Comparison of ENCODE assay signal across 11 mouse cellular contexts in the genomic region with DNA sequence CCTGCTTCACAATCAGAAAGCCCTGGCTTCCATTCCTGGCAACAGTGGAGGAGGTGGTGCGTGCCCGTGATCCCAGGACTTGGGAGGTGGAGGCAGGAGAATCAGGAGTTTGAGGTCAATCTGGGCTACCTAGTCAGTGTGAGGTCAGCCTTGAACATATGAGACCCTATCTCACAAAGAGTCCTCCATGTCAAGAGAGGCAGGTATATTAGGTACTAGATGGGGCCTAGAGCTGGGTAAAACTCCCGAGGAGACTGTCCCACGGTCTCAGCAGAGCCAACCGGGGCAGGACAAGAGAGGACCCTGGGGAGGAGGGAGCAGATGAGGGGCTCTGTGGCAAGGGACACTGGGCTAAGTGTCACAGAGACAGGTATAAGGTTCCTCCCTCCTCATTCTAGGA. TPM values are rescaled to one million over a fixed set of nuclear protein-coding genes. Genes with fewer than 3 reads are reported as not detected.
A peak's percentile ranks its signal among the peaks of the same experiment; 100 is the strongest.
DNase-seq lines count a peak whose midpoint lies in the region; ATAC-seq and TF ChIP-seq lines count a peak whose summit lies in the region.
"Had no signal": no experiment of that assay in that cellular context is flagged by ENCODE, and none has a peak within 500 bp of the region (broad histone marks: within the 10 kb centered on the region; RNA-seq: fewer than 3 reads in every experiment).

No protein-coding gene starts in this region.

- 78% methylated on average over 5 of the region's 5 CpGs for WGBS in heart, embryonic 16.5 days
- 84% methylated on average over 5 of the region's 5 CpGs for WGBS in heart, embryonic 11.5 days (ENCODE audit: insufficient replicate concordance)
- 81% methylated on average over 5 of the region's 5 CpGs for WGBS in lung, embryonic 16.5 days
- WGBS in embryonic facial prominence, embryonic 12.5 days = 88% methylated on average over 5 of the region's 5 CpGs
- 58% methylated on average over 5 of the region's 5 CpGs for WGBS in liver, postnatal 0 days (ENCODE audit: insufficient replicate concordance)

- peak overlapping the region; percentile 2; the same call in 1 of the 2 replicates for H3K4me3 ChIP-seq in heart, embryonic 16.5 days (ENCODE audit: low read length)
- H3K4me3 ChIP-seq in heart, embryonic 11.5 days (ENCODE audit: low read depth, low read length) = no peak overlapping the region
- peak overlapping the region; percentile 10; the same call in 1 of the 2 replicates for H3K4me3 ChIP-seq in lung, embryonic 16.5 days (ENCODE audit: low read length)
- no peak overlapping the region for H3K4me3 ChIP-seq in embryonic facial prominence, embryonic 12.5 days
- H3K4me3 ChIP-seq in liver, postnatal 0 days (ENCODE audit: low read depth, low read length) = peak overlapping the region; percentile 16; the same call in 1 of the 2 replicates
- H3K4me3 ChIP-seq: forebrain, embryonic 15.5 days had no signal

- TF ChIP-seq CTCF in liver, postnatal 0 days (IDR thresholded peaks at IDR 0.05; ENCODE audit: low read depth) = no peak

- H3K4me2 ChIP-seq in heart, embryonic 16.5 days (ENCODE audit: low read depth, low read length) = peak overlapping the region; percentile 80
- H3K4me2 ChIP-seq in heart, embryonic 11.5 days = no peak overlapping the region; the same call in 1 of the 2 replicates
- peak overlapping the region; percentile 24 for H3K4me2 ChIP-seq in lung, embryonic 16.5 days (ENCODE audit: low read depth, low read length)
- H3K4me2 ChIP-seq in embryonic facial prominence, embryonic 12.5 days (replicated peaks) = peak overlapping the region; percentile 63; the same call in 1 of the 2 replicates
- H3K4me2 ChIP-seq in liver, postnatal 0 days (ENCODE audit: low read depth, low read length) = peak overlapping the region; percentile 68
- H3K4me2 ChIP-seq: forebrain, embryonic 15.5 days had no signal

- H3K27me3 ChIP-seq in heart, embryonic 16.5 days (ENCODE audit: control insufficient read depth, insufficient read depth, low read length) = no peaks in the 10 kb centered on the region
- no peaks in the 10 kb centered on the region for H3K27me3 ChIP-seq in heart, embryonic 11.5 days (ENCODE audit: control insufficient read depth, insufficient read depth, low read length)
- no peaks in the 10 kb centered on the region for H3K27me3 ChIP-seq in lung, embryonic 16.5 days (ENCODE audit: control insufficient read depth, insufficient read depth, low read depth, low read length)
- H3K27me3 ChIP-seq in embryonic facial prominence, embryonic 12.5 days = no peaks in the 10 kb centered on the region
- no peaks in the 10 kb centered on the region for H3K27me3 ChIP-seq in liver, postnatal 0 days (ENCODE audit: insufficient read depth, low read length)
- H3K27me3 ChIP-seq: forebrain, embryonic 15.5 days had no signal

- H3K27ac ChIP-seq in heart, embryonic 16.5 days (ENCODE audit: low read length) = peak overlapping the region; percentile 85
- no peak overlapping the region for H3K27ac ChIP-seq in heart, embryonic 11.5 days (ENCODE audit: low read depth, low read length)
- H3K27ac ChIP-seq in lung, embryonic 16.5 days (ENCODE audit: low read length) = peak overlapping the region; percentile 42; the same call in 1 of the 2 replicates
- 0 out of 2 replicates have a peak overlapping the region, but pooled peaks have one; percentile 23 for H3K27ac ChIP-seq in embryonic facial prominence, embryonic 12.5 days
- peak overlapping the region; percentile 29; the same call in 1 of the 2 replicates for H3K27ac ChIP-seq in liver, postnatal 0 days (ENCODE audit: low read depth)

- no peak for TF ChIP-seq EP300 in liver, postnatal 0 days (IDR thresholded peaks at IDR 0.05; ENCODE audit: low read depth)

- ATAC-seq in heart, embryonic 16.5 days (replicated peaks; ENCODE audit: extremely low read depth, insufficient read depth, low FRiP score) = no peak
- no peak for ATAC-seq in heart, embryonic 11.5 days (replicated peaks; ENCODE audit: insufficient number of reproducible peaks, low FRiP score, low TSS enrichment)
- ATAC-seq in lung, embryonic 16.5 days (ENCODE audit: low read depth) = no peak
- no peak for ATAC-seq in embryonic facial prominence, embryonic 12.5 days (ENCODE audit: insufficient number of reproducible peaks, insufficient read depth, low FRiP score, low TSS enrichment)
- no peak for ATAC-seq in liver, postnatal 0 days
- ATAC-seq in megakaryocyte progenitor cell, adult 5-6 weeks (replicated peaks; ENCODE audit: poor library complexity) = no peak
- ATAC-seq: forebrain, embryonic 15.5 days had no signal

- DNase-seq in lung, postnatal 36 days = no peak
- DNase-seq in liver, postnatal 0 days = no peak
- DNase-seq in yolk sac, embryonic 10.5 days (ENCODE audit: low spot score) = no peak
- DNase-seq: cerebellum, postnatal 36 days; right cerebral cortex, postnatal 25 days had no signal

- H3K9ac ChIP-seq in heart, embryonic 16.5 days (ENCODE audit: low read length) = no peak overlapping the region
- H3K9ac ChIP-seq in heart, embryonic 11.5 days (ENCODE audit: low read depth, low read length) = no peak overlapping the region
- H3K9ac ChIP-seq in lung, embryonic 16.5 days (ENCODE audit: low read length) = peak overlapping the region; percentile 33; the same call in 1 of the 2 replicates
- H3K9ac ChIP-seq in embryonic facial prominence, embryonic 12.5 days = no peak overlapping the region
- 0 out of 2 replicates have a peak overlapping the region, but pooled peaks have one; percentile 8 for H3K9ac ChIP-seq in liver, postnatal 0 days (replicated peaks)

- H3K4me1 ChIP-seq in heart, embryonic 16.5 days (ENCODE audit: control insufficient read depth, insufficient read depth, low read length) = peaks cover 35% of the 10 kb centered on the region
- peaks cover 45% of the 10 kb centered on the region for H3K4me1 ChIP-seq in heart, embryonic 11.5 days (ENCODE audit: control insufficient read depth, insufficient read depth, low read length)
- H3K4me1 ChIP-seq in lung, embryonic 16.5 days (replicated peaks; ENCODE audit: control insufficient read depth, insufficient read depth, low read length) = peaks cover 36% of the 10 kb centered on the region
- H3K4me1 ChIP-seq in embryonic facial prominence, embryonic 12.5 days = peaks cover 24% of the 10 kb centered on the region
- peaks cover 44% of the 10 kb centered on the region for H3K4me1 ChIP-seq in liver, postnatal 0 days (ENCODE audit: insufficient read depth)

- no peaks in the 10 kb centered on the region for H3K9me3 ChIP-seq in heart, embryonic 16.5 days (replicated peaks; ENCODE audit: control insufficient read depth, low read length)
- H3K9me3 ChIP-seq in heart, embryonic 11.5 days (replicated peaks; ENCODE audit: control insufficient read depth, low read length) = no peaks in the 10 kb centered on the region
- no peaks in the 10 kb centered on the region for H3K9me3 ChIP-seq in lung, embryonic 16.5 days (ENCODE audit: control insufficient read depth, low read length)
- no peaks in the 10 kb centered on the region for H3K9me3 ChIP-seq in embryonic facial prominence, embryonic 12.5 days
- H3K9me3 ChIP-seq in liver, postnatal 0 days (ENCODE audit: low read length) = no peaks in the 10 kb centered on the region
- H3K9me3 ChIP-seq: forebrain, embryonic 15.5 days had no signal

- H3K36me3 ChIP-seq in heart, embryonic 16.5 days (ENCODE audit: control insufficient read depth, insufficient read depth) = 0 out of 2 replicates have a peak, but pooled peaks cover 2% of the 10 kb centered on the region
- no peaks in the 10 kb centered on the region for H3K36me3 ChIP-seq in heart, embryonic 11.5 days (ENCODE audit: control insufficient read depth, insufficient read depth, low read length)
- H3K36me3 ChIP-seq in lung, embryonic 16.5 days (ENCODE audit: control insufficient read depth, insufficient read depth, low read length) = peaks cover 2% of the 10 kb centered on the region
- peaks cover 16% of the 10 kb centered on the region for H3K36me3 ChIP-seq in embryonic facial prominence, embryonic 12.5 days
- no peaks in the 10 kb centered on the region for H3K36me3 ChIP-seq in liver, postnatal 0 days (replicated peaks; ENCODE audit: insufficient read depth, low read length)

RNA-seq across cellular contexts. Expression of a gene that starts 10.9 kb away (rescaled TPM):
- polyA plus RNA-seq in heart, embryonic 16.5 days (2015; fragmentation: Nextera tagmentation; extraction: Ambion mirVana) = 4.6 and 5.1 TPM in 2 replicates
- polyA plus RNA-seq in heart, embryonic 11.5 days (2014; fragmentation: Nextera tagmentation; extraction: Ambion mirVana) = 2.6 and 3.3 TPM in 2 replicates
- polyA plus RNA-seq in lung, embryonic 16.5 days (2015; fragmentation: Nextera tagmentation; extraction: Ambion mirVana) = 8.3 and 9.1 TPM in 2 replicates
- polyA plus RNA-seq in embryonic facial prominence, embryonic 12.5 days (2016; fragmentation: Nextera tagmentation; extraction: Ambion mirVana) = 12.3 and 13.8 TPM in 2 replicates
- polyA plus RNA-seq in liver, postnatal 0 days (2015; fragmentation: Nextera tagmentation; extraction: Ambion mirVana) = 0.59 and 0.73 TPM in 2 replicates
- 14.1 and 15.2 TPM in 2 replicates for total RNA-seq in megakaryocyte progenitor cell, adult 5-6 weeks (2015)
- total RNA-seq in megakaryocyte progenitor cell, adult 5-6 weeks (2017) = 11.5 and 16.6 TPM in 2 replicates

RNA-seq across cellular contexts. Expression of a gene that starts 38.2 kb away (rescaled TPM):
- polyA plus RNA-seq in heart, embryonic 16.5 days (2015; fragmentation: Nextera tagmentation; extraction: Ambion mirVana) = 347 and 358 TPM in 2 replicates
- 344 and 355 TPM in 2 replicates for polyA plus RNA-seq in heart, embryonic 11.5 days (2014; fragmentation: Nextera tagmentation; extraction: Ambion mirVana)
- 493 and 502 TPM in 2 replicates for polyA plus RNA-seq in lung, embryonic 16.5 days (2015; fragmentation: Nextera tagmentation; extraction: Ambion mirVana)
- polyA plus RNA-seq in embryonic facial prominence, embryonic 12.5 days (2016; fragmentation: Nextera tagmentation; extraction: Ambion mirVana) = 504 and 505 TPM in 2 replicates
- polyA plus RNA-seq in liver, postnatal 0 days (2015; fragmentation: Nextera tagmentation; extraction: Ambion mirVana) = 124 and 132 TPM in 2 replicates
- 201 and 220 TPM in 2 replicates for total RNA-seq in megakaryocyte progenitor cell, adult 5-6 weeks (2015)
- 238 and 266 TPM in 2 replicates for total RNA-seq in megakaryocyte progenitor cell, adult 5-6 weeks (2017)

Comparison
In these comparisons a context has a peak if more than half of its experiments do, and no peak if none do; other contexts are left out.
1. H3K4me3 ChIP-seq: peak in heart, embryonic 16.5 days (single experiment), lung, embryonic 16.5 days (single experiment) and liver, postnatal 0 days (single experiment); none in heart, embryonic 11.5 days (single experiment) and embryonic facial prominence, embryonic 12.5 days (single experiment).
2. H3K9ac ChIP-seq: peak in lung, embryonic 16.5 days (single experiment) and liver, postnatal 0 days (single experiment); none in heart, embryonic 16.5 days (single experiment), heart, embryonic 11.5 days (single experiment) and embryonic facial prominence, embryonic 12.5 days (single experiment).